Mouse (Mus musculus): ENCODE measurements around the gene Odam. TPM values are rescaled to one million over a fixed set of nuclear protein-coding genes. Genes with fewer than 3 reads are reported as not detected.

The Odam gene
- polyA plus RNA-seq (2015; fragmentation: Nextera tagmentation; extraction: Ambion mirVana), result 0.51 and 2.2 TPM in 2 replicates

GRCm38 (mm10) chr5:87884729-87885128 is at the start of gene Odam:
Gene Odam (plus strand): TSS chr5:87885029.
- no peak within 1 kb of the TSS for H3K9ac ChIP-seq
- ATAC-seq (ENCODE audit: insufficient number of reproducible peaks, insufficient read depth, low FRiP score, low TSS enrichment, low read depth), result no peak
- H3K36me3 ChIP-seq, result no peaks in the 10 kb centered on the region
- H3K27me3 ChIP-seq, result no peaks in the 10 kb centered on the region
- no peak within 1 kb of the TSS for H3K27ac ChIP-seq
- H3K9me3 ChIP-seq, result no peaks in the 10 kb centered on the region
- no peak within 1 kb of the TSS for H3K4me3 ChIP-seq
- H3K4me2 ChIP-seq, result no peak within 1 kb of the TSS
- 81% methylated on average over 1 of the region's 1 CpGs for WGBS
- no peaks in the 10 kb centered on the region for H3K4me1 ChIP-seq

GRCm38 (mm10) chr5:87855136-87855716 is 29.6 kb upstream of the Odam start:
- Histone ChIP-seq H3K36me3 (no peaks in the 10 kb centered on the region), H3K4me3 (no peak overlapping the region), H3K27ac (no peak overlapping the region), H3K27me3 (no peaks in the 10 kb centered on the region), H3K4me1 (no peaks in the 10 kb centered on the region), H3K9ac (no peak overlapping the region), H3K9me3 (no peaks in the 10 kb centered on the region), H3K4me2 (no peak overlapping the region)
- no peak for ATAC-seq (ENCODE audit: insufficient number of reproducible peaks, insufficient read depth, low FRiP score, low TSS enrichment, low read depth)
- WGBS, result 54% methylated on average over 3 of the region's 3 CpGs

GRCm38 (mm10) chr5:87870084-87870483 is 14.7 kb upstream of the Odam start:
- Histone ChIP-seq H3K4me2 (no peak overlapping the region), H3K9me3 (no peaks in the 10 kb centered on the region), H3K27ac (no peak overlapping the region), H3K4me3 (no peak overlapping the region), H3K27me3 (no peaks in the 10 kb centered on the region), H3K36me3 (no peaks in the 10 kb centered on the region), H3K4me1 (no peaks in the 10 kb centered on the region), H3K9ac (no peak overlapping the region)
- ATAC-seq (ENCODE audit: insufficient number of reproducible peaks, insufficient read depth, low FRiP score, low TSS enrichment, low read depth), result no peak
- WGBS, result 54% methylated on average over 2 of the region's 2 CpGs

- WGBS, result 32% methylated on average over 4 of the region's 4 CpGs
Measured at GRCm38 (mm10) chr5:87871423-87871822, 13.4 kb upstream of the Odam start.

GRCm38 (mm10) chr5:87925372-87925771 is 40.5 kb downstream of the Odam start, which contains the start of gene Csn3:
Gene Csn3 (plus strand): TSS chr5:87925579.
- 10% methylated on average over 5 of the region's 5 CpGs for whole genome bisulfite sequencing
- H3K4me1 ChIP-seq, result no peaks in the 10 kb centered on the region
- no peak within 1 kb of the TSS for H3K9ac ChIP-seq
- no peaks in the 10 kb centered on the region for H3K27me3 ChIP-seq
- H3K27ac ChIP-seq, result no peak within 1 kb of the TSS
- H3K4me3 ChIP-seq, result no peak within 1 kb of the TSS
- no peaks in the 10 kb centered on the region for H3K36me3 ChIP-seq
- no peak for ATAC-seq (ENCODE audit: insufficient number of reproducible peaks, insufficient read depth, low FRiP score, low TSS enrichment, low read depth)
- H3K9me3 ChIP-seq, result no peaks in the 10 kb centered on the region
- no peak within 1 kb of the TSS for H3K4me2 ChIP-seq

More at GRCm38 (mm10) chr5:87871423-87871822, 13.4 kb upstream of the Odam start:
- Histone ChIP-seq H3K9ac (no peak overlapping the region), H3K4me2 (no peak overlapping the region), H3K4me1 (no peaks in the 10 kb centered on the region), H3K27me3 (no peaks in the 10 kb centered on the region), H3K4me3 (no peak overlapping the region), H3K36me3 (no peaks in the 10 kb centered on the region), H3K27ac (no peak overlapping the region), H3K9me3 (no peaks in the 10 kb centered on the region)
- ATAC-seq (ENCODE audit: insufficient number of reproducible peaks, insufficient read depth, low FRiP score, low TSS enrichment, low read depth), result no peak

GRCm38 (mm10) chr5:87931603-87932002 is 46.8 kb downstream of the Odam start:
- Histone ChIP-seq H3K4me2 (no peak overlapping the region), H3K4me3 (no peak overlapping the region), H3K4me1 (no peaks in the 10 kb centered on the region), H3K27me3 (no peaks in the 10 kb centered on the region), H3K9me3 (no peaks in the 10 kb centered on the region), H3K27ac (no peak overlapping the region), H3K9ac (no peak overlapping the region), H3K36me3 (no peaks in the 10 kb centered on the region)
- no peak for ATAC-seq (ENCODE audit: insufficient number of reproducible peaks, insufficient read depth, low FRiP score, low TSS enrichment, low read depth)
- WGBS, result 28% methylated on average over 1 of the region's 1 CpGs

- Histone ChIP-seq H3K4me3 (no peak overlapping the region), H3K9ac (no peak overlapping the region), H3K4me1 (no peaks in the 10 kb centered on the region), H3K27me3 (no peaks in the 10 kb centered on the region), H3K36me3 (no peaks in the 10 kb centered on the region), H3K9me3 (no peaks in the 10 kb centered on the region), H3K27ac (no peak overlapping the region), H3K4me2 (no peak overlapping the region)
- ATAC-seq (ENCODE audit: insufficient number of reproducible peaks, insufficient read depth, low FRiP score, low TSS enrichment, low read depth), result no peak
- WGBS, result 29% methylated on average over 3 of the region's 3 CpGs
Measured at GRCm38 (mm10) chr5:87940752-87941151, 55.9 kb downstream of the Odam start.

GRCm38 (mm10) chr5:87942515-87942914 is 57.7 kb downstream of the Odam start:
- no peaks in the 10 kb centered on the region for H3K4me1 ChIP-seq
- H3K4me2 ChIP-seq, result no peak overlapping the region
- H3K36me3 ChIP-seq, result no peaks in the 10 kb centered on the region
- H3K27ac ChIP-seq, result no peak overlapping the region
- no peaks in the 10 kb centered on the region for H3K9me3 ChIP-seq
- no peak overlapping the region for H3K4me3 ChIP-seq
- H3K9ac ChIP-seq, result no peak overlapping the region
- no peaks in the 10 kb centered on the region for H3K27me3 ChIP-seq
- no peak for ATAC-seq (ENCODE audit: insufficient number of reproducible peaks, insufficient read depth, low FRiP score, low TSS enrichment, low read depth)

Other genes starting within 250 kb of the Odam start
- not detected in 2 replicates for gene Csn1s1, start 218.8 kb upstream of the Odam start, polyA plus RNA-seq (2015; fragmentation: Nextera tagmentation; extraction: Ambion mirVana)
- not detected in 2 replicates for gene Csn2, start 185.4 kb upstream of the Odam start, polyA plus RNA-seq (2015; fragmentation: Nextera tagmentation; extraction: Ambion mirVana)
- not detected in 2 replicates for gene Csn1s2a, start 110.5 kb upstream of the Odam start, polyA plus RNA-seq (2015; fragmentation: Nextera tagmentation; extraction: Ambion mirVana)
- not detected in 2 replicates for gene Csn1s2b, start 76.9 kb upstream of the Odam start, polyA plus RNA-seq (2015; fragmentation: Nextera tagmentation; extraction: Ambion mirVana)
- gene Prr27, start 59.3 kb upstream of the Odam start, polyA plus RNA-seq (2015; fragmentation: Nextera tagmentation; extraction: Ambion mirVana), result not detected in 2 replicates
- not detected in 2 replicates for gene Csn3, start 40.5 kb downstream of the Odam start, polyA plus RNA-seq (2015; fragmentation: Nextera tagmentation; extraction: Ambion mirVana)
- 0.17 TPM in 1 of 2 replicates, not detected in the other for gene 2310003L06Rik, start 84.4 kb downstream of the Odam start, polyA plus RNA-seq (2015; fragmentation: Nextera tagmentation; extraction: Ambion mirVana)
- not detected in 2 replicates for gene Gm28434, start 84.5 kb downstream of the Odam start, polyA plus RNA-seq (2015; fragmentation: Nextera tagmentation; extraction: Ambion mirVana)
- gene Cabs1, start 94.4 kb downstream of the Odam start, polyA plus RNA-seq (2015; fragmentation: Nextera tagmentation; extraction: Ambion mirVana), result not detected in 2 replicates
- not detected in 2 replicates for gene Smr3a, start 117.5 kb downstream of the Odam start, polyA plus RNA-seq (2015; fragmentation: Nextera tagmentation; extraction: Ambion mirVana)
- gene Smr2, start 201.5 kb downstream of the Odam start, polyA plus RNA-seq (2015; fragmentation: Nextera tagmentation; extraction: Ambion mirVana), result not detected in 2 replicates
- gene Gm11116, start 226.5 kb downstream of the Odam start, polyA plus RNA-seq (2015; fragmentation: Nextera tagmentation; extraction: Ambion mirVana), result not detected in 2 replicates

Data from embryonic facial prominence, embryonic 13.5 days (tissue).